8 mouse cellular contexts compared by ENCODE assay signal in genomic region chr7:82752171-82753085, GRCm38 (mm10).
A peak's percentile ranks its signal among the peaks of the same experiment; 100 is the strongest.
DNase-seq lines count a peak whose midpoint lies in the region; TF ChIP-seq lines count a peak whose summit lies in the region.

No protein-coding gene starts in this region.

- TF ChIP-seq POLR2A in lung, adult 2 months (IDR thresholded peaks at IDR 0.05; ENCODE audit: borderline replicate concordance, extremely low read depth, low read depth, low read length): no peak

- intact Hi-C loops in left cerebral cortex, postnatal 14 days (cut with DNase I): no loop called here

- peaks cover 6% of the 10 kb centered on the region for H3K4me1 ChIP-seq in lung, adult 2 months (ENCODE audit: control insufficient read depth, insufficient read depth, low read length)

- 43% methylated on average over 8 of the region's 8 CpGs for WGBS in lung, adult 2 months

- no peak overlapping the region for H3K4me3 ChIP-seq in lung, adult 2 months (replicated peaks; ENCODE audit: extremely low read depth, low read depth, low read length)

- peak; percentile 74 for DNase-seq in adrenal gland, postnatal 14 days
- DNase-seq in adrenal gland, adult 8-10 months: no peak
- peak; percentile 54 for DNase-seq in embryo, embryonic 10 days (ENCODE audit: low spot score)
- DNase-seq in heart, postnatal 4 days: peak; percentile 38
- peak; percentile 59 for DNase-seq in lung, adult 2 months
- DNase-seq in right cerebral cortex, adult 2 months (ENCODE audit: low spot score in 2 of 2): no peak
- DNase-seq in left cerebral cortex, postnatal 14 days (ENCODE audit: low spot score in 2 of 2): no peak
- no peak for DNase-seq in right cerebral cortex, postnatal 10 days (ENCODE audit: low spot score in 2 of 2)

- TF ChIP-seq CTCF in lung, adult 2 months (IDR thresholded peaks at IDR 0.05; ENCODE audit: insufficient read depth, low read length): no peak

Comparison
In these comparisons a context has a peak if more than half of its experiments do, and no peak if none do; other contexts are left out.
1. DNase-seq: peak in adrenal gland, postnatal 14 days (single experiment), embryo, embryonic 10 days (single experiment), heart, postnatal 4 days (single experiment) and lung, adult 2 months (single experiment); none in adrenal gland, adult 8-10 months (single experiment), right cerebral cortex, adult 2 months (0 of 2), left cerebral cortex, postnatal 14 days (0 of 2) and right cerebral cortex, postnatal 10 days (0 of 2).